Mouse (Mus musculus) stomach, embryonic 16.5 days (tissue): ENCODE measurements around the gene 1700003F12Rik. TPM values are rescaled to one million over a fixed set of nuclear protein-coding genes. Genes with fewer than 3 reads are reported as not detected.

Experiments
- ATAC-seq: fragments of 200-750 bp; cut with Nextera tagmentation; 2 replicates; pipeline ENCODE4 v1.8.0; 2017; ENCODE audit warnings: moderate number of reproducible peaks, moderate TSS enrichment; ENCODE audit not compliant: insufficient read depth, low FRiP score
- H3K27ac ChIP-seq: fragments of 300-500 bp; sonication (generic); 2 replicates; pipeline ENCODE4 v1.5.1; 2014; ENCODE audit warnings: low read length
- H3K27me3 ChIP-seq: fragments of 300-500 bp; sonication (generic); 2 replicates; pipeline ENCODE4 v1.6.1; 2014; ENCODE audit warnings: low read length, control low read depth, mixed read lengths; ENCODE audit not compliant: control insufficient read depth, insufficient read depth
- H3K36me3 ChIP-seq: fragments of 300-500 bp; sonication (generic); 2 replicates; pipeline ENCODE4 v1.6.1; 2014; ENCODE audit warnings: low read length; ENCODE audit not compliant: control insufficient read depth, insufficient read depth
- H3K4me1 ChIP-seq: fragments of 300-500 bp; sonication (generic); 2 replicates; pipeline ENCODE4 v1.6.1; 2014; ENCODE audit warnings: low read length, control low read depth, mixed read lengths; ENCODE audit not compliant: control insufficient read depth, insufficient read depth
- H3K4me2 ChIP-seq: fragments of 300-500 bp; sonication (generic); 2 replicates; pipeline ENCODE4 v1.6.1; 2014; ENCODE audit warnings: low read depth, low read length, mixed read lengths
- H3K4me3 ChIP-seq: fragments of 300-500 bp; sonication (generic); replicated peaks from 2 replicates; pipeline ENCODE4 v1.5.1; 2014; ENCODE audit warnings: mild to moderate bottlenecking, low read length
- H3K9ac ChIP-seq: fragments of 300-500 bp; sonication (generic); 2 replicates; pipeline ENCODE4 v1.6.1; 2014; ENCODE audit warnings: low read length
- H3K9me3 ChIP-seq: fragments of 300-500 bp; sonication (generic); replicated peaks from 2 replicates; pipeline ENCODE4 v1.6.1; 2016; ENCODE audit warnings: low read length, control low read depth; ENCODE audit not compliant: control insufficient read depth
- WGBS: fragments of 180-500 bp; shearing (Covaris S2); extraction: QIAGEN DNeasy Blood & Tissue Kit; methylation state at CpG from one replicate; pipeline ENCODE4 v1.1.7; 2014; 5-methylcytosine and 5-hydroxymethylcytosine counted together
- polyA plus RNA-seq: library from polyadenylated mRNA; unstranded; fragments of >200 nt; fragmentation: Nextera tagmentation; extraction: Ambion mirVana; gene quantifications from 2 replicates; pipeline ENCODE4 v1.2.1, GENCODE M21; 2015

The 1700003F12Rik gene
- polyA plus RNA-seq, 1 experiment from 2014 or later, result 1.6 TPM

GRCm38 (mm10) chr2:154552424-154552907 is 5.6 kb downstream of the 1700003F12Rik start:
- Histone ChIP-seq H3K9ac (peak overlapping the region; percentile 41), H3K27ac (no peak overlapping the region), H3K27me3 (peaks cover 20% of the 10 kb centered on the region), H3K4me1 (peaks cover 10% of the 10 kb centered on the region; the same call in 1 of the 2 replicates), H3K36me3 (no peaks in the 10 kb centered on the region), H3K4me3 (peak overlapping the region; percentile 17), H3K9me3 (no peaks in the 10 kb centered on the region), H3K4me2 (peak overlapping the region; percentile 42)
- peak; percentile 31; the same call in 1 of the 2 replicates for ATAC-seq
- 24% methylated on average over 27 of the region's 27 CpGs for WGBS

GRCm38 (mm10) chr2:154555235-154555634 is 8.3 kb downstream of the 1700003F12Rik start:
- H3K9ac ChIP-seq, result no peak overlapping the region

DNA sequence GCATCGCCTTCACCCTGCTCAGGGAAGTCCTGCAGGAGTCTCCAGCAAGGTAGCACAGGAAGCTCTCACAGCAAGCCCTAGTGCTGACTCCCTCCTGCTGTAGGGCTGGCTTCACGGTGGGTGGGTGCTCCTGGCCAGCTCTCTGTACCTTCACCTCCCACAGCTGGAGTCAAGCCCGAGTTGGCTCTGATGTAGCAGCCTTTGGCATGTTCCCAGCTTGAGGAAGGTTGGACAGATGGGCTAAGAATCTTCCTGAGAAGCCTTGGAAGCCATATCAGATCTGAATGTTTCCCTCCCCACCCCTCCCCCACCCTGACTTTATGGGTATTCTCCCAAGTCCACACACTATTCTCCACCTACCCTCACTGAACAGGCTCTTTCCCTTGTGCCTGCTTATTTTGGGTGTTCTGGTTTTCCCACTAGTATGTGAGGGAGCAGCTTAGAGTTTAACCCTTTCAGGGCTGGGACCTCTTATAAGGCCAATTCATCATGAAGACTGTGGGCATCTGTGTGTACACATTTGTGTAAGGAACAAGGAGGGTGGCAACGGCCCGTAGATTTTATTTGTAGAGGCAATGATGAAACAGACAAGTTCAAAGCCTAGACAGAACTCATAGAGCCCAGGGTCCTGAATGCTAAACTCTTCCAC is 10.4 kb downstream of the 1700003F12Rik start:
- H3K27ac ChIP-seq, result no peak overlapping the region
- H3K4me2 ChIP-seq, result no peak overlapping the region
- no peak overlapping the region for H3K4me3 ChIP-seq
- 0 out of 2 replicates have a peak, but pooled peaks cover under 1% of the 10 kb centered on the region for H3K27me3 ChIP-seq
- peaks cover 8% of the 10 kb centered on the region; the same call in 1 of the 2 replicates for H3K36me3 ChIP-seq
- H3K9ac ChIP-seq, result no peak overlapping the region
- H3K9me3 ChIP-seq, result no peaks in the 10 kb centered on the region
- no peak; the same call in 1 of the 2 replicates for ATAC-seq
- WGBS, result 40% methylated on average over 5 of the region's 5 CpGs
- peaks cover 18% of the 10 kb centered on the region for H3K4me1 ChIP-seq

More at GRCm38 (mm10) chr2:154555235-154555634, 8.3 kb downstream of the 1700003F12Rik start:
- no peak overlapping the region for H3K27ac ChIP-seq
- WGBS, result 79% methylated on average over 6 of the region's 6 CpGs
- peaks cover 20% of the 10 kb centered on the region for H3K4me1 ChIP-seq
- H3K36me3 ChIP-seq, result no peaks in the 10 kb centered on the region
- H3K4me3 ChIP-seq, result no peak overlapping the region
- H3K9me3 ChIP-seq, result no peaks in the 10 kb centered on the region
- no peak for ATAC-seq
- H3K4me2 ChIP-seq, result no peak overlapping the region
- H3K27me3 ChIP-seq, result peaks cover 20% of the 10 kb centered on the region

DNA sequence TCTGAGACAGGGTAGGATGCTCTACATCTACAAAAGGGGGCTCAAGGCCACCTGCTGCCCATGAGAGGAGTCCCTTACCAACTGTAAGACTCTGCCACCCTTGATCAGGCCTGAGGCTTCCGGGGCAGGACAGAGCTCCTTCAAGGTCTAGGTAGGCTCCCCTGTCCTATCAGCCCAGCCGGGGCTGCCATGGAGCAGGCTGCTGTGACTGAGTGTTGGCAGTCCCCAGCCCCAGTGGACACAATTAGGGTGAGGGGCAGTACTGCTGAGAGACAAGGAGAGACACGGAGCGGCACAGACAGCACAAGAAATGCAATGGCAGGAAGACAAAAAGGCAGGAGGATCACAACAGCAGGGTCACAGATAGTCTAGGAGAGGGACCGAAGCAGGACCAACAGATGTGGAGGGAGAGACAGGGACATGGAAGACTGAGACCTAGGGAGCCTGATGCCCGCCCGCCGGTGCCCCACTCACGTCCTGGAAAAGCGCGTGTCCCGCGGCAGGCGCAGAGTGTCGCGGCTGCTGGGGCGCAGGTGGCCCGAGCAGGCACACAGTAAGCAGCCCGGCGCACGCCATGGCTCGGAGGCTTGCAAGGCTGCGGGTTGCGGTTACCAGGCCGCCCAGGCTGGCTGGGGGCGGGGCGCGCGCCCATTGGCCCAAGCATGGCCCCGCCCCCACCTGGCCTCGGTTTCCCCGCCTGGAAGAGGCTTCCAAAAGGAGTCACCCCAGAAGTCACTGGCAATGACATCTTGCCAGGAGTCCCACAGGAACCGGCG is 11.6 kb downstream of the 1700003F12Rik start, which contains the start of gene Necab3:
TSS of gene Necab3 (minus strand) at position 627 of the 776 bp plus-strand sequence.
- H3K4me2 ChIP-seq, result peak within 1 kb of the TSS; percentile 52
- H3K4me3 ChIP-seq, result peak within 1 kb of the TSS; percentile 30
- H3K27me3 ChIP-seq, result no peaks in the 10 kb centered on the region
- H3K9ac ChIP-seq, result peak within 1 kb of the TSS; percentile 47
- no peak within 1 kb of the TSS for H3K27ac ChIP-seq
- peak; percentile 15; the same call in 1 of the 2 replicates for ATAC-seq
- 8% methylated on average over 34 of the region's 34 CpGs for WGBS
- peaks cover 14% of the 10 kb centered on the region for H3K4me1 ChIP-seq
- H3K36me3 ChIP-seq, result peaks cover 16% of the 10 kb centered on the region
- H3K9me3 ChIP-seq, result no peaks in the 10 kb centered on the region

DNA sequence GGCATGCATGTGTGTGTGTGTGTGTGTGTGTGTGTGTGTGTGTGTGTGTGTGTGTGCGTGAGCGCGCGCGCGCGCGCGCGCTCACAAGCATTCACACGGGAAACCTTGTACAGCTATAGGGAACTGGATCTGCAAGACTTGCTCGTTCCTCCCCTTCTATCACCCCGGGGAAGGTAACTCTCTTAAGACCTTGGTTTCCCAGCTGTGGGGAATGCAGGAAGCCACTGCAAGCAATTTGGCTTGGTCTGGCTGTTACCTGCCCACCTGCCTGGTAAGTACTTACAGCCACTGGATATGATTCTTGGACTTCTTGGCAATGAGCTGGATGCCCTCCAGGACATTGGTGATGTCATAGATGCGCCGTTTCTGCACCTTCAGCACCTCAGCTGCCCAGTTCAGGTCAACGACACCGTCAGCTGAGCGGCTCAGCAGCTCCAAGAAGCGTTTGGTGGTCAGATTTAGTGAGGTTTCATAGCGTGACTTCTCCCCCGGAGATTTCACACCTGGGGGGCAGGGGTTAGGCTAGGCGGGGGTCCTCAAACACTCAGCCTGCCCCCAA is 16.8 kb downstream of the 1700003F12Rik start:
- ATAC-seq, result no peak
- Histone ChIP-seq H3K27ac (no peak overlapping the region), H3K9ac (no peak overlapping the region), H3K4me2 (no peak overlapping the region), H3K4me1 (peaks cover 30% of the 10 kb centered on the region), H3K36me3 (peaks cover 18% of the 10 kb centered on the region), H3K9me3 (no peaks in the 10 kb centered on the region), H3K4me3 (no peak overlapping the region), H3K27me3 (no peaks in the 10 kb centered on the region)
- 85% methylated on average over 22 of the region's 22 CpGs for WGBS

- 80% methylated on average over 3 of the region's 3 CpGs for WGBS
- Histone ChIP-seq H3K9ac (peak overlapping the region; percentile 1; the same call in 1 of the 2 replicates), H3K27ac (no peak overlapping the region), H3K9me3 (no peaks in the 10 kb centered on the region), H3K36me3 (peaks cover 18% of the 10 kb centered on the region), H3K4me3 (no peak overlapping the region), H3K4me1 (peaks cover 29% of the 10 kb centered on the region), H3K4me2 (no peak overlapping the region), H3K27me3 (no peaks in the 10 kb centered on the region)
- ATAC-seq, result no peak
Measured at GRCm38 (mm10) chr2:154565562-154565961, 18.7 kb downstream of the 1700003F12Rik start.

DNA sequence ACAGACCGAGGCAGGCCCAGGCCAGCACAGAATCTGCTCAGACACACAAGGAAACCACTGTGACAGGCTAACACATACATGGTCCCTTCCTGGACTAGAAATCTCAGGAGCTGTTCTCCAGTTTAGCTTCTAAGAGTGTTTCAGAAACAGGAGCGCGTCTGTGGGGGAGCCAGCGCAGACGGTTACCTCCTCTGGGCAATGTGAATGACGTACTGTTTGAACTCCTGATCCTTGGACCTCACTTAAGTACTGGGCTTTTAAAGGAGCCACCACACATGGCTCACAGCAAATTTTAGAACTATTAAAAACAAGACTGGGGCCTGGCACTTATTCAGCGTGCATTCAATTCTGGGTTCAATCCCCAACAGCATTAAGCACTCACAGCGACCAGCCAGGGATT is 19.8 kb downstream of the 1700003F12Rik start:
- Histone ChIP-seq H3K27me3 (no peaks in the 10 kb centered on the region), H3K36me3 (peaks cover 14% of the 10 kb centered on the region), H3K9ac (peak overlapping the region; percentile 17), H3K4me3 (no peak overlapping the region), H3K9me3 (no peaks in the 10 kb centered on the region), H3K4me2 (0 out of 2 replicates have a peak overlapping the region, but pooled peaks have one; percentile 27), H3K27ac (peak overlapping the region; percentile 34; the same call in 1 of the 2 replicates), H3K4me1 (peaks cover 37% of the 10 kb centered on the region)
- WGBS, result 36% methylated on average over 8 of the region's 8 CpGs
- no peak for ATAC-seq

GRCm38 (mm10) chr2:154567766-154568165 is 20.9 kb downstream of the 1700003F12Rik start:
- no peak for ATAC-seq

More at GRCm38 (mm10) chr2:154567766-154568165, 20.9 kb downstream of the 1700003F12Rik start:
- Histone ChIP-seq H3K4me1 (peaks cover 42% of the 10 kb centered on the region), H3K27ac (peak overlapping the region; percentile 88; the same call in 1 of the 2 replicates), H3K27me3 (no peaks in the 10 kb centered on the region), H3K9ac (peak overlapping the region; percentile 75; the same call in 1 of the 2 replicates), H3K36me3 (peaks cover 7% of the 10 kb centered on the region), H3K9me3 (no peaks in the 10 kb centered on the region), H3K4me2 (peak overlapping the region; percentile 76), H3K4me3 (peak overlapping the region; percentile 75)
- 41% methylated on average over 2 of the region's 2 CpGs for WGBS
